Mouse (Mus musculus) embryonic facial prominence, embryonic 14.5 days (tissue): ENCODE measurements around the gene Tap2. TPM values are rescaled to one million over a fixed set of nuclear protein-coding genes. Genes with fewer than 3 reads are reported as not detected.

Experiments
- ATAC-seq: fragments of 200-750 bp; cut with Nextera tagmentation; 2 replicates; pipeline ENCODE4 v1.8.0; 2017; ENCODE audit warnings: low read depth, moderate number of reproducible peaks, moderate TSS enrichment
- DNase-seq: peaks from one replicate; pipeline ENCODE4 v3.0.0-alpha.2; 2015; ENCODE audit warnings: low spot score
- H3K27ac ChIP-seq: fragments of 300-500 bp; sonication (generic); replicated peaks from 2 replicates; pipeline ENCODE4 v1.5.1; 2014; ENCODE audit warnings: low read depth, mild to moderate bottlenecking, low read length, moderate library complexity
- H3K27me3 ChIP-seq: fragments of 300-500 bp; sonication (generic); replicated peaks from 2 replicates; pipeline ENCODE4 v1.6.1; 2014; ENCODE audit warnings: low read length; ENCODE audit not compliant: control insufficient read depth, insufficient read depth
- H3K36me3 ChIP-seq: fragments of 300-500 bp; sonication (generic); 2 replicates; pipeline ENCODE4 v1.6.1; 2014; ENCODE audit warnings: low read length, mixed read lengths; ENCODE audit not compliant: control insufficient read depth, insufficient read depth
- H3K4me1 ChIP-seq: fragments of 300-500 bp; sonication (generic); 2 replicates; pipeline ENCODE4 v1.6.1; 2014; ENCODE audit warnings: antibody characterized with exemption, low read length; ENCODE audit not compliant: control insufficient read depth, insufficient read depth
- H3K4me2 ChIP-seq: fragments of 300-500 bp; sonication (generic); 2 replicates; pipeline ENCODE4 v1.6.1; 2014; ENCODE audit warnings: low read depth, mild to moderate bottlenecking, low read length, moderate library complexity, mixed read lengths
- H3K4me3 ChIP-seq: fragments of 300-500 bp; sonication (generic); 2 replicates; pipeline ENCODE4 v1.5.1; 2014; ENCODE audit warnings: low read depth, mild to moderate bottlenecking, low read length
- H3K9ac ChIP-seq: fragments of 300-500 bp; sonication (generic); 2 replicates; pipeline ENCODE4 v1.6.1; 2014; ENCODE audit warnings: low read depth, mild to moderate bottlenecking, low read length, moderate library complexity, mixed read lengths
- H3K9me3 ChIP-seq: fragments of 300-500 bp; sonication (generic); 2 replicates; pipeline ENCODE4 v1.6.1; 2016; ENCODE audit warnings: low read length; ENCODE audit not compliant: control insufficient read depth
- WGBS: fragments of 180-500 bp; shearing (Covaris S2); extraction: QIAGEN DNeasy Blood & Tissue Kit; methylation state at CpG from one replicate; pipeline ENCODE4 v1.1.7; 2014; 5-methylcytosine and 5-hydroxymethylcytosine counted together
- polyA plus RNA-seq: library from polyadenylated mRNA; unstranded; fragments of >200 nt; fragmentation: Nextera tagmentation; extraction: Ambion mirVana; gene quantifications from 2 replicates; pipeline ENCODE4 v1.2.1, GENCODE M21; 2014

Tap2 gene
- polyA plus RNA-seq, 1 experiment from 2014 or later: 3.3 TPM

- Histone ChIP-seq H3K36me3 (no peaks in the 10 kb centered on the region), H3K9me3 (peaks cover 18% of the 10 kb centered on the region; the same call in 1 of the 2 replicates), H3K4me2 (no peak overlapping the region), H3K27me3 (no peaks in the 10 kb centered on the region), H3K27ac (no peak overlapping the region), H3K4me3 (no peak overlapping the region), H3K4me1 (no peaks in the 10 kb centered on the region), H3K9ac (no peak overlapping the region)
- no peak for DNase-seq
- WGBS: 50% methylated on average over 1 of the region's 1 CpGs
- no peak for ATAC-seq
Observed at GRCm38 (mm10) chr17:34174075-34174474, 29.3 kb upstream of the Tap2 start.

DNA sequence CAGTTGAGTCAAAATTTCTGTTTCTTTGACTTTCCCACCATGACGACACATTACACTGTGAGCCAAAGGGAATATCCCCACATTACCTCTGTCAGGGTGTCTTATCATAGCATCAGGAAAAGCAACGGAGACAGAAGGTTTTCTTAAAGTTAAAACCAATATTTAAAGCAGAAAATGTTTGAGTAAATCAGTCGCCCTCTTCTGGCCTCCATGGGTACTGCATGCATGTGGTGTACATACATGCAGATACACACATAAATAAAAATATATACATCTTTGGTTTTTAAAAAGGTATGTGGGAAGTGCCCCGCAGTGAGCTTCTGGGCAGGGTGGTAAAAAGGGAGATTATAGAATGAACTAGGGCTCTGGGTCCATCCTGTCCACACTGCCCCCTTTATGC, 26.1 kb upstream of the Tap2 start:
- no peak overlapping the region for H3K27ac ChIP-seq
- peaks cover 17% of the 10 kb centered on the region; the same call in 1 of the 2 replicates for H3K9me3 ChIP-seq
- H3K36me3 ChIP-seq: no peaks in the 10 kb centered on the region
- DNase-seq (no peak), ATAC-seq (no peak)
- no peak overlapping the region for H3K4me2 ChIP-seq
- no peaks in the 10 kb centered on the region for H3K27me3 ChIP-seq
- no peak overlapping the region for H3K4me3 ChIP-seq
- no peak overlapping the region for H3K9ac ChIP-seq
- no peaks in the 10 kb centered on the region for H3K4me1 ChIP-seq
- 69% methylated on average over 4 of the region's 4 CpGs for WGBS

DNA sequence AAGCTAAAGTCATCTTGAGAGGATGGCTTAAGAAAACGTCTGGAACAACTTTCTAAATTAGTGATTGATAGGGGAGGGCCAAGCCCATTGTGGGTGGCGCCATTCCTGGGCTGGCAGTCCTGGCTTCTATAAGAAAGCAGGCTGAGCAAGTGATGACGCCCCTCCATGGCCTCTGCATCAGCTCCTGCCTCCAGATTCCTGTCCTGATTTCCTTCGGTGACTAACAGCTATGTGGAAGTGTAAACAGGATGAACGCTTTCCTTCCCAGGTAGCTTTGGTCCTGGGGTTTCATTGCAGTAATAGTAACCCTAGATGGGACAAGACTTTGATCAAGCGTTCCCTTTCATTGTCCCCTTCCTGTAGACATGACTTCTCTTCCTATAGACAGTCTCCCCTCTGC, 24.3 kb upstream of the Tap2 start:
- Histone ChIP-seq H3K4me2 (no peak overlapping the region), H3K4me1 (no peaks in the 10 kb centered on the region), H3K36me3 (no peaks in the 10 kb centered on the region), H3K4me3 (no peak overlapping the region), H3K27ac (no peak overlapping the region), H3K9ac (no peak overlapping the region), H3K9me3 (peaks cover 11% of the 10 kb centered on the region; the same call in 1 of the 2 replicates), H3K27me3 (no peaks in the 10 kb centered on the region)
- DNase-seq: no peak
- WGBS: 58% methylated on average over 6 of the region's 6 CpGs
- ATAC-seq: no peak

DNA sequence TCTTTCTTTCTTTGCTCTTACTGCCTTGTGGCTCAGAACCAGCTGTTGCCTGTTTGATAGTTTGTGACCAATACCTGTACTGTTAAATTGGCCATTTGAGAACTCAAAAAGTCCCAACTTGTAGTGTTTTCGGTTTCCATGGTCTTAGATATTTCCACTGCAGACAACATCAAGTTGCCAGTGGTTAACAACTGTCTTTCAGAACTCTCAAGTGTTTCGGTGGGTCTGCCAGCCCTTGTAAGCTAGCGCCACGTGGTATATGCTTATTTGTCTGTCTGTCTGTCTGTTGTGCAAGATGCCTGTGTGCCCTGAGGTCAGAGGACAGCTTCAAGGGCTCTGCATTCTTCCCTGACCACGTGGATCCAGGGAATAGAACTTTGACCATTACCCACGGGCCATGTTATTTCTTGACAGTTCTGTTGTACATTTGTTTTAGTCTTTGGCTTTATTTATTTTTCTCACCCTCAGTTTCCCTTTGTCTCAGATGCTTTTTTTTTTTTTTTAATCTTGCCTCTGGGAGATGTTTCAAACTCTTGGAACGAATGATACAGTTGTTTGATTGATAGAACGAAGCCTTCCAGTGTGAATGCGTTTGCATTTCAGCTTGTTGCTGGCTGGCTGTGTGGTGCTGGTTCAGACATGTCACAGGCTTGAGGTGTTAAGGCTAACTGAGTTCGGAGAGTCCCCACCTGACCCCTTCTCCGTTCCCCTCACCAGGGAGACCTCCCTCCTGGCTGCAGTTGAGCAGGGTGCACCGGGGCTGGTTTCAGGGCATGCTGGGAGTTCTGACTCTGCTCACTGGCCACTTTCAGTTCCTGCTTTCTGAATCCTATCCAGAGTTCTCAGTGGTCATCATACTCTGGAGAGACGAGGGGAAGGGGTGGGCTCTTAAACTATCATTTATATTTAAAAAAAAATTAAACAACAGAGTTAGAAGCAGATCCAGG, 23.1 kb upstream of the Tap2 start:
- H3K36me3 ChIP-seq: no peaks in the 10 kb centered on the region
- no peak overlapping the region for H3K9ac ChIP-seq
- H3K4me3 ChIP-seq: no peak overlapping the region
- no peak overlapping the region for H3K4me2 ChIP-seq
- no peaks in the 10 kb centered on the region for H3K4me1 ChIP-seq
- H3K27ac ChIP-seq: no peak overlapping the region
- DNase-seq (no peak), ATAC-seq (no peak)
- H3K9me3 ChIP-seq: peaks cover 11% of the 10 kb centered on the region; the same call in 1 of the 2 replicates
- 64% methylated on average over 13 of the region's 13 CpGs for WGBS
- no peaks in the 10 kb centered on the region for H3K27me3 ChIP-seq

DNA sequence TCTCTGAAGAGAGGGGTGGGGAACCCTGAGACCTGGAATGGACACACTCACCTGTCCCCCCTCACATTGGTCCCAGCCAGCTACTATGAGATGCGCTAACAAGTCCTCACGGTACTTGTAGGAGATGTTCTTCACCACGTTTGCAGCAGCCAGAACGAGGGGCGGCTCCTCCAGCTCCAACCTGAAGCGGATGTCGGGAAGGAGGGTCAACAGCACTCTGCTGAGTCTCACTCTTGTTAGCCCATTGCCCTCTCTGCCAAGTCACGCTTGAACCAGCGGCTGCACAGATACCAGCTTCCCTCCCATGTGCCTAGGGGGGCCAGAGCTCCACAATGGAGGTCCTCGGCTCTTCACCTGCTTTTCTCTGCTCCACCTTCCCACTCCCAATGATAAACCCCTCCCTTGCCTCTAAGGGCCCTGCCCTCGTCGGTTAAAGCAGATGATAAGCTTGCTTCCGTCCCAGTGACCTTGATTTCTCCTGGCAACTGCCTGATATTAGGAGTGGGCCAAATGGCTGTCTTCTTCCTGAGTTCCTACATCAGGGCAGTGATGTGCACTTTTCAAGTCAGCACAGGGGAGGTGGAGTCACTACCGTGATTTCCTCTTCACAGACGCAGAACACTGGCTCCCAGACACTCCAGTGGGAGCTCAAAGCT, 19.6 kb upstream of the Tap2 start:
- H3K4me2 ChIP-seq: no peak overlapping the region
- peaks cover 17% of the 10 kb centered on the region for H3K27me3 ChIP-seq
- no peak overlapping the region for H3K27ac ChIP-seq
- WGBS: 81% methylated on average over 15 of the region's 15 CpGs
- H3K9ac ChIP-seq: no peak overlapping the region
- ATAC-seq (no peak), DNase-seq (no peak)
- no peak overlapping the region for H3K4me3 ChIP-seq
- H3K4me1 ChIP-seq: peaks cover 6% of the 10 kb centered on the region; the same call in 1 of the 2 replicates
- H3K9me3 ChIP-seq: no peaks in the 10 kb centered on the region
- no peaks in the 10 kb centered on the region for H3K36me3 ChIP-seq

- Histone ChIP-seq H3K4me3 (no peak overlapping the region), H3K4me1 (peaks cover 6% of the 10 kb centered on the region; the same call in 1 of the 2 replicates), H3K36me3 (no peaks in the 10 kb centered on the region), H3K27ac (no peak overlapping the region), H3K9ac (no peak overlapping the region), H3K27me3 (peaks cover 24% of the 10 kb centered on the region), H3K9me3 (no peaks in the 10 kb centered on the region), H3K4me2 (no peak overlapping the region)
- no peak for ATAC-seq
- no peak for DNase-seq
- 87% methylated on average over 9 of the region's 9 CpGs for WGBS
Observed at GRCm38 (mm10) chr17:34185526-34185925, 17.8 kb upstream of the Tap2 start.

GRCm38 (mm10) chr17:34186885-34187260, 16.5 kb upstream of the Tap2 start:
- Histone ChIP-seq H3K27ac (no peak overlapping the region; the same call in 1 of the 2 replicates), H3K9ac (peak overlapping the region; percentile 71), H3K9me3 (no peaks in the 10 kb centered on the region), H3K4me1 (peaks cover 6% of the 10 kb centered on the region; the same call in 1 of the 2 replicates), H3K36me3 (no peaks in the 10 kb centered on the region), H3K4me2 (peak overlapping the region; percentile 95), H3K27me3 (peaks cover 29% of the 10 kb centered on the region), H3K4me3 (peak overlapping the region; percentile 57)
- 5% methylated on average over 14 of the region's 14 CpGs for WGBS
- peak; percentile 42 for ATAC-seq
- no peak for DNase-seq

DNA sequence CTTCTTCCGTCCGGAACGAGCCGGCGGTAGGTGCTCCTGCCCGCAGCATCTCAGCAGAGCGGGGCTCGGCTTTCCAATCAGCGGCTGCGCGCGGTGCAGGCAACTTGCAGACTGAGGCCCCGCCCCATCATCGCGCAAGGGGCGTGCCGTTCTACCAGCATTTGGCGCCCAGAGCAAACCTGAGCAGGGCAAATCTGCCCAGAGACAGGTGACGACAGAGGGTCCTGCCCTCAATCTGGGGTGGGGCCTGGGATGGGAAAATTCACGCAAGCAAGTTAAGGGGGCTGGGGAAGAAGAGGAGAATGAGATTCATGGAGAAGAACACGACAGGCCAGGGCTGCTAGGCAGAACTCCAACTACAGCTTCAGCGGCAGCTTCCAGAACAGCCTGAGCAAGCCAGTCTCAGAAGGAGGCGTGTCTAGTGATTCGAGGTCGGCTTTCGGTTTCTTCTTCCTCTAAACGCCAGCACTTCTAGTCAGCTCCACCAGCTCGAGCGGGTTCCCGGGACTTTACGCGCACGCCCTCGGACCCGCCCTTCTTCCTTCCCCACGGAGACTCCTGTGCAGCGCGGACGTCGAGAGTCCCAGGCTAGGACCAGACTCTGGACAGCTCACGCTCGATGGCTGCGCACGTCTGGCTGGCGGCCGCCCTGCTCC, 15.9 kb upstream of the Tap2 start, which contains the start of the genes Tap1 and Psmb9:
TSS of gene Tap1 (plus strand) at position 293 of the 656 bp plus-strand sequence.
TSS of gene Psmb9 (minus strand) at position 504 of the 656 bp plus-strand sequence.
- Histone ChIP-seq H3K36me3 (no peaks in the 10 kb centered on the region), H3K4me1 (peaks cover 6% of the 10 kb centered on the region; the same call in 1 of the 2 replicates), H3K27me3 (peaks cover 34% of the 10 kb centered on the region), H3K9ac (peak within 1 kb of the TSS; percentile 71), H3K9me3 (no peaks in the 10 kb centered on the region), H3K4me3 (peak within 1 kb of the TSS; percentile 57), H3K27ac (peak within 1 kb of the TSS; percentile 84), H3K4me2 (peak within 1 kb of the TSS; percentile 95)
- WGBS: under 1% methylated on average over 39 of the region's 46 CpGs
- DNase-seq (peak; percentile 97), ATAC-seq (peak; percentile 98)
